In genomic region chr3:65958102-65958839, GRCm38 (mm10) we compare ENCODE assay signal across 8 mouse cellular contexts. TPM values are rescaled to one million over a fixed set of nuclear protein-coding genes. Genes with fewer than 3 reads are reported as not detected.
DNase-seq lines count a peak whose midpoint lies in the region; ATAC-seq and TF ChIP-seq lines count a peak whose summit lies in the region.

Ccnl1 (minus strand) TSS chr3:65958249.

- TF ChIP-seq CTCF in gastrocnemius, adult 2 months (IDR thresholded peaks at IDR 0.05), result no peak

- H3K4me3 ChIP-seq in gastrocnemius, adult 2 months, result peak within 1 kb of the TSS; percentile 94
- peak within 1 kb of the TSS; percentile 90 for H3K4me3 ChIP-seq in hindbrain, embryonic 16.5 days (ENCODE audit: low read length)

- ATAC-seq in activated CD4-positive, CD25-positive, alpha-beta regulatory T cell, adult 4 months, result peak; percentile 81
- ATAC-seq in common myeloid progenitor, adult 5-6 weeks (replicated peaks; ENCODE audit: low read depth, poor library complexity, severe bottlenecking), result peak; percentile 74
- ATAC-seq in hindbrain, embryonic 16.5 days, result peak; percentile 97

- peak; percentile 99 for DNase-seq in gastrocnemius, adult 2 months
- peak; percentile 96 for DNase-seq in left cerebral cortex, adult 18-20 months (ENCODE audit: low spot score in 2 of 2)
- DNase-seq in lung, postnatal 4 days, result peak; percentile 98
- DNase-seq in retina, postnatal 1 day, result peak; percentile 96
- DNase-seq in thymus, postnatal 4 days, result peak; percentile 98

- peak within 1 kb of the TSS; percentile 100 for H3K27ac ChIP-seq in gastrocnemius, adult 2 months
- H3K27ac ChIP-seq in hindbrain, embryonic 16.5 days (ENCODE audit: low read depth, low read length), result peak within 1 kb of the TSS; percentile 99

- no peaks in the 10 kb centered on the region for H3K9me3 ChIP-seq in hindbrain, embryonic 16.5 days (ENCODE audit: control insufficient read depth, low read length)

- intact Hi-C loops in gastrocnemius, adult 2 months (cut with DNase I), result loop anchor here (1.0 kb wide), 1 partner anchor 16 kb away; no protein-coding TSS in a partner anchor

- peaks cover 5% of the 10 kb centered on the region for H3K36me3 ChIP-seq in hindbrain, embryonic 16.5 days (ENCODE audit: control insufficient read depth, insufficient read depth, low read length)

- WGBS in hindbrain, embryonic 16.5 days, result under 1% methylated on average over 45 of the region's 70 CpGs

- H3K9ac ChIP-seq in hindbrain, embryonic 16.5 days (ENCODE audit: low read depth, low read length), result peak within 1 kb of the TSS; percentile 99

- H3K4me2 ChIP-seq in hindbrain, embryonic 16.5 days (ENCODE audit: low read length), result peak within 1 kb of the TSS; percentile 95

- peaks cover 29% of the 10 kb centered on the region for H3K4me1 ChIP-seq in hindbrain, embryonic 16.5 days (ENCODE audit: control insufficient read depth, insufficient read depth, low read depth, low read length)

- no peaks in the 10 kb centered on the region for H3K27me3 ChIP-seq in hindbrain, embryonic 16.5 days (replicated peaks; ENCODE audit: control insufficient read depth, insufficient read depth, low read length)

RNA-seq across cellular contexts. Expression of gene Ccnl1, which starts in this region (rescaled TPM):
- polyA plus RNA-seq in activated CD4-positive, CD25-positive, alpha-beta regulatory T cell, adult 4 months (2017; shearing (Covaris generic)), result 10 to 100 TPM; 49.5 to 75.2 TPM
- total RNA-seq in common myeloid progenitor, adult 5-6 weeks (2017), result 403 and 451 TPM in 2 replicates
- 10 to 100 TPM; 15.5 to 19.0 TPM for total RNA-seq in gastrocnemius, adult 2 months (2021)
- polyA plus RNA-seq in hindbrain, embryonic 16.5 days (2015; fragmentation: Nextera tagmentation; extraction: Ambion mirVana), result 53.2 and 60.5 TPM in 2 replicates
- total RNA-seq in left cerebral cortex, adult 18-20 months (2021), result 10 to 100 TPM; 45.9 to 50.5 TPM

Comparison
In these comparisons a context has a peak if more than half of its experiments do, and no peak if none do; other contexts are left out.
1. Peak in every context shown above with its lines: DNase-seq, ATAC-seq, H3K4me3 ChIP-seq and H3K27ac ChIP-seq.